Comparison of ENCODE assay signal across 21 mouse cellular contexts in genomic region chr1:40281950-40282349, GRCm38 (mm10).
"Had no signal": no experiment of that assay in that cellular context is flagged by ENCODE, and none has a peak within 500 bp of the region (broad histone marks: within the 10 kb centered on the region; RNA-seq: fewer than 3 reads in every experiment).

No protein-coding gene starts in this region.

- H3K9ac ChIP-seq: forebrain, postnatal 0 days; heart, embryonic 12.5 days; hindbrain, embryonic 13.5 days; hindbrain, embryonic 15.5 days; limb, embryonic 15.5 days; liver, embryonic 13.5 days had no signal

- H3K4me1 ChIP-seq: heart, embryonic 12.5 days; hindbrain, embryonic 13.5 days; hindbrain, embryonic 15.5 days had no signal

- H3K27me3 ChIP-seq: heart, embryonic 12.5 days; hindbrain, embryonic 13.5 days; hindbrain, embryonic 15.5 days; limb, embryonic 15.5 days; liver, embryonic 13.5 days had no signal

- ATAC-seq: forebrain, postnatal 0 days; hindbrain, postnatal 0 days; intestine, embryonic 16.5 days had no signal

- DNase-seq: forebrain, postnatal 0 days; gastrocnemius, postnatal 14 days; gastrocnemius, postnatal 36 days; heart, adult 18-20 months; heart, postnatal 10 days; heart, postnatal 36 days; kidney, adult 18-20 months; kidney, adult 8-10 months; kidney, postnatal 10 days; kidney, postnatal 25 days; kidney, postnatal 4 days; liver, embryonic 13.5 days had no signal

- H3K4me3 ChIP-seq: heart, embryonic 10.5 days; heart, embryonic 12.5 days; hindbrain, embryonic 13.5 days; hindbrain, embryonic 15.5 days; layer of hippocampus, adult 2 months; left cerebral cortex, adult 2 months; limb, embryonic 15.5 days; liver, embryonic 13.5 days had no signal

- H3K27ac ChIP-seq: heart, embryonic 10.5 days; hindbrain, embryonic 13.5 days; hindbrain, embryonic 15.5 days; hindbrain, postnatal 0 days; layer of hippocampus, adult 2 months; left cerebral cortex, adult 2 months; limb, embryonic 15.5 days; liver, embryonic 13.5 days had no signal

- H3K36me3 ChIP-seq: hindbrain, embryonic 13.5 days; hindbrain, embryonic 15.5 days; limb, embryonic 15.5 days had no signal

- H3K9me3 ChIP-seq: heart, embryonic 10.5 days; heart, embryonic 12.5 days; hindbrain, embryonic 13.5 days; hindbrain, embryonic 15.5 days; limb, embryonic 15.5 days; liver, embryonic 13.5 days had no signal

- H3K4me2 ChIP-seq: heart, embryonic 12.5 days; hindbrain, embryonic 13.5 days; hindbrain, embryonic 15.5 days; limb, embryonic 15.5 days; liver, embryonic 13.5 days had no signal
